Mouse (Mus musculus) left cerebral cortex, postnatal 10 days (tissue): ENCODE data around the gene Gm20683. TPM values are rescaled to one million over a fixed set of nuclear protein-coding genes. Genes with fewer than 3 reads are reported as not detected.

ENCODE experiments used
- DNase-seq, 2 experiments: peaks; one replicate each; pipeline ENCODE4 v3.0.0; 2021 to 2022; ENCODE audit warnings: low spot score in 2 of 2, mixed read lengths in 1 of 2; ENCODE audit errors: extremely low spot score in 1 of 2
- intact Hi-C: fragments of 180-260 bp; cut with DNase I; formaldehyde crosslinking; loops from one replicate; pipeline ENCODE4 v1.15.1; 2025
- total RNA-seq, 2 experiments: library from RNA; stranded (reverse); gene quantifications; 2 replicates each; pipeline ENCODE4 v1.2.3; 2021

The Gm20683 gene
- total RNA-seq, 2 experiments from 2014 or later: 28.7 to 29.9 TPM

- peak; percentile 90 to 95 for DNase-seq
- intact Hi-C loops: no loop called here
Observed at GRCm38 (mm10) chr17:25860832-25861703, 19.5 kb upstream of the Gm20683 start, which contains the start of gene Wdr90. Wdr90 (minus strand) TSS chr17:25861501.

- DNase-seq: no peak
- intact Hi-C loops: no loop called here
Observed at GRCm38 (mm10) chr17:25860229-25860628, 18.7 kb upstream of the Gm20683 start.

- intact Hi-C loops: no loop called here
- peak; percentile 93 to 98 for DNase-seq
Observed at GRCm38 (mm10) chr17:25844396-25844901, 2.9 kb upstream of the Gm20683 start, which contains the start of gene Rhot2. Rhot2 (minus strand) TSS chr17:25844851.

- intact Hi-C loops: no loop called here
- no peak for DNase-seq
Observed at GRCm38 (mm10) chr17:25843636-25844395, 2.3 kb upstream of the Gm20683 start.

GRCm38 (mm10) chr17:25843122-25843521 is 1.6 kb upstream of the Gm20683 start:
- no peak for DNase-seq
- intact Hi-C loops: no loop called here

- DNase-seq: no peak
- intact Hi-C loops: no loop called here
Observed at GRCm38 (mm10) chr17:25842509-25842908, 946 bp upstream of the Gm20683 start.

GRCm38 (mm10) chr17:25840519-25840918 is 1.0 kb downstream of the Gm20683 start:
- intact Hi-C loops: no loop called here
- DNase-seq: no peak

- intact Hi-C loops: no loop called here
Observed at GRCm38 (mm10) chr17:25839455-25840235, 1.9 kb downstream of the Gm20683 start.

GRCm38 (mm10) chr17:25838904-25839303 is 2.7 kb downstream of the Gm20683 start:
- no peak for DNase-seq
- intact Hi-C loops: no loop called here

More at GRCm38 (mm10) chr17:25839455-25840235, 1.9 kb downstream of the Gm20683 start:
- DNase-seq: no peak

- no peak for DNase-seq
- intact Hi-C loops: no loop called here
Observed at GRCm38 (mm10) chr17:25837533-25837932, 4.0 kb downstream of the Gm20683 start.

GRCm38 (mm10) chr17:25837076-25837410 is 4.5 kb downstream of the Gm20683 start, which contains the start of gene Rhbdl1:
Rhbdl1 (minus strand) TSS chr17:25837295.
- intact Hi-C loops: no loop called here
- peak; percentile 82 to 89 for DNase-seq

GRCm38 (mm10) chr17:25836397-25837075 is 5.0 kb downstream of the Gm20683 start:
- intact Hi-C loops: no loop called here
- peak in 1 of 2 experiments; percentile 37 for DNase-seq

GRCm38 (mm10) chr17:25835816-25836215 is 5.7 kb downstream of the Gm20683 start:
- intact Hi-C loops: no loop called here
- peak in 1 of 2 experiments; percentile 39 for DNase-seq

GRCm38 (mm10) chr17:25835301-25835700 is 6.3 kb downstream of the Gm20683 start:
- DNase-seq: no peak
- intact Hi-C loops: no loop called here

GRCm38 (mm10) chr17:25834595-25835222 is 6.9 kb downstream of the Gm20683 start:
- no peak for DNase-seq
- intact Hi-C loops: no loop called here

GRCm38 (mm10) chr17:25833961-25834594 is 7.5 kb downstream of the Gm20683 start:
- intact Hi-C loops: no loop called here

GRCm38 (mm10) chr17:25833291-25833663 is 8.3 kb downstream of the Gm20683 start, which contains the start of gene Stub1:
Stub1 (minus strand) TSS chr17:25833404.
- intact Hi-C loops: no loop called here
- DNase-seq: peak; percentile 87 to 93

More at GRCm38 (mm10) chr17:25833961-25834594, 7.5 kb downstream of the Gm20683 start:
- peak in 1 of 2 experiments; percentile 32 for DNase-seq
